Mouse (Mus musculus) cerebellum, adult 2 months (tissue): ENCODE measurements around the gene Prdm5.

Experiments used
- CTCF ChIP-seq: fragments of 200-500 bp; IDR thresholded peaks from 2 replicates; pipeline ENCODE4 v1.5.1; 2011; ENCODE audit warnings: low read depth, mild to moderate bottlenecking, control low read depth, low read length, moderate library complexity, borderline replicate concordance; ENCODE audit not compliant: insufficient read depth
- POLR2A ChIP-seq: fragments of 200-500 bp; IDR thresholded peaks from 2 replicates; pipeline ENCODE4 v1.6.1; 2011; ENCODE audit warnings: low read length, control low read depth, borderline replicate concordance; ENCODE audit not compliant: insufficient read depth

GRCm38 (mm10) chr6:65864919-65865318 is 86.1 kb downstream of the Prdm5 start:
- no peak for TF ChIP-seq POLR2A
- TF ChIP-seq CTCF, result no peak
